Mouse (Mus musculus) embryo, embryonic 11 days (tissue): Measurements from ENCODE around the gene Dusp15.

Experiments
- DNase-seq: peaks from one replicate; pipeline ENCODE4 v3.0.0-alpha.2; 2015

Dusp15 gene

DNA sequence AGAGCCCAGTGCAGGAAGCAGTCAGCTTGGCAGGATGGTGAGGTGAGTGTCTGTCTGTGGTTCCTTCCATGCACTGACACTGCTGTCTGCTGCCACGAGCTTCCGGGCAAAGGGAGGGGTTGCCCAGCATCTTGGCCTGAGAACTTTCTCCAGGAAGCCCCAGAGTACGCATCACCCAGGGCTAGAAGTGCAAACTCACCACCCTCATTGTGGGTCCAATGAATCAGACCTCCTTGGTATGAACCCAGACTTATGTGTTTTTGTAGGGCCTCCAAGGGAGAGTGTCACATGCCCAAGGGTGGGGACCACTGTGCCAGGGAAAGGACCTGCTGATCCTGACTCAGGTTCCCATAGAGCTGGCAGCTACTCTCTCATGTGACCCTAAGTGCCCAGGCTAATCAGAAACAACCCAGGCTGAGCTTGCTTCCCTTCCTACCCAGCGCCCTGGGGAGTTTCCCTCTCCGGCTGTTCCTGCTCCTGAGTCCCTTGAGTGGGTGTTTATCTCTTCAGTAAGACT, 47.3 kb downstream of the Dusp15 start:
- DNase-seq = no peak

DNA sequence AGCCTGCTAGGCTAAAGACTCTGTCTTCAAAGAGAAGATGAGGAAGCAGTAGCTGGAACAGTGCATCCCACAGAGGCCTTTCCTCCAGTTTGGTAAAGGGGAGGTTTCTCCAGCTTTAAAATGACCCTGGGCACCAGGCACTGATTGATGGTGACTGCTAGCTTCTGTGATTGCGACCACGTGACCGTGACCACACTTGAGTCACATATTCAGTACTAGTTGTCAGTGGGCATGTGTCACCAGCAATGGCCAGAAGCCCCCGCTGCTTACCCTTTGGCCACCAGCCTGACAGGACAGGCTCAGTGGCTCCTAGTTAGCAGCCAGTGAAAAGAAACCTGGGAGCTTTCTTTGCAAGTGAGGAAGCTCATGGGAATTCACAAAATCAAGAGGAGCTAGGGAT, 47.9 kb downstream of the Dusp15 start:
- DNase-seq = no peak

DNA sequence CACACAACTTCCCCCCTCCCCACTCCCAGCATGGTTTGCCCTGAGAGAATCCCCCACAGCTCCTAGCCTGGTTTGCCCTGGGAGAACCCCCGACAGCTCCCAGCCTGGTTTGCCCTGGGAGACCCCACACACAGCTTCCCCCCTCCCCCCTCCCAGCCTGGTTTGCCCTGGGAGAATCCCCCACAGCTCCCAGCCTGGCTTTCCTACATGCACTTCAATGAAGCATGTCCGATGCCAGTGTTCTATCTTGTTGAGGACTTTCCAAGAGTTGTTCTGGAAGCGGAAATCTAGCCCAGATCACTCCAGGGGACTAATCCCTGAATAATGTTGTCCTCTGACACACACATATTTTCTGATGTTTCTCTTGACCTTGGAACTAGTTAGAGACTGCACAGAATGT, 48.8 kb downstream of the Dusp15 start:
- no peak for DNase-seq

DNA sequence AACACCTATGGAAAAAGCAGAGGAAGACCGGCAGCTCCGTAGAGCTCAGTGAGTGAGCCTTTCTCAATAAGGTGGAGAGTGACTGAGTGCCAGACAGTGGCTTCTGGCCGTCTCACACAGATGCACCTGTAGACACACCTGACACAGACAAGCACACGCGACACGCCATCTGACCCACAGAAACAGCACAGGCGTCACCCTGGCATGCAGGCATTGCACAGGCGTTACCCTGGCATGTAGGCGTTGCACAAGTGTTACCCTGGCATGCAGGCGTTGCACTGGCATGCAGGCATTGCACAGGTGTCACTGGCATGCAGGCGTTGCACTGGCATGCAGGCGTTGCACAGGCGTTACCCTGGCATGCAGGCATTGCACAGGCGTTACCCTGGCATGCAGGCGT, 50.2 kb downstream of the Dusp15 start:
- DNase-seq = no peak

DNA sequence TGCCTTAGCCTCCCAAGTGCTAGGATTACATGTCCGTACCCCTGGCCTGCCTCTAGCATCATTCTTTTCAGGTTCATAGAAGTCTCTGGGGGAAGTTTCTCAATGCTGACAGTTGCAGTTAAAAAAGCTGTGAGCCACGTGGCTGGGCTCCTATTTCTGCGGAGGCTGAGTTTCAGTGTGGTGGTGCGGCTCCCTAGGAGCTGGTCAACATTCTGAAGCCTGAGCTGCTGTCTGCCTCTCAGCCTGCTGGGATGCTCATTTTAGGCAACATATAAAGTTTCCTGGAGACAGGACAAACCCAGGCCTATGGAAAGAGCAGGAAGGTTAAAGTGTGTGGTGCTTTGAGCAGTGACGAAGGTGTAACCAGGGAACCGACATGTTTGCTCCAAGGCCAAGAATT, 52.5 kb downstream of the Dusp15 start:
- DNase-seq = no peak

DNA sequence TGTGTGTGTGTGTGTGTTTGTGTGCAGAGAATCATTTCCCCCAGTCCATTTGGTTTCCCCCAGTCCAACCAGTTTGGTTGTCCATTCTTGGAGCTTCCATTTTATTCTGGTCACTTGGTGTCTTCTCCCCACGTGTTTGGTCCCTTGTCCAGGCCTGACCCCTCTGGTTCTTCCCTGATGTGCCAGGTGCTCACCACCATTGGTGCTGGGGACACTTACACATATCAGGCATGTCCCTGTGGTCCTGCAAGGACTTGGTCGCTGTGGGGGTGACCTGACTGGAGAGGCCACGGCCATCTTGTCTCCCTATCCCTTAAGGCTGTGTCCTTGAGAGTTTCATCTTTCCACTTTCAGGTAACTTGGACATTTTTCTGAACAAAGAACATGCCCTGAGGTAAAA, 54.6 kb downstream of the Dusp15 start:
- no peak for DNase-seq

DNA sequence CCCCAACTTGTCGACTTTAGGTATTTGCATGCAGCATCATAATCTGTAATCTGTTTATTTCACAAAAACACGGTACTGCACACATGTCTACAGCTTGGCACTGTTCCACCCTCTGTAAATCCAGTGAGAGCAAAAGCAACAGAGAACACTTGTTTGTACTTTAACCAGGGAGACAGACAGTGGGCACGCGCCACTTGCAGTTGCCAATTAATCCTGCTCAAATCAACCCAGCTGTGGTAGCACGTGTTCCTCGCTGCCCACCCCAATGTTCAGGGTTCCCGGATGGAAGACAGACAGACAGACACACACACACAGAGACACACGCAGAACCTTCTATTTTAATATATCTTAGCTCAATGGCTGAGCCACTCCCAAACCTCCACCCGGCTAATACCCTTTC, 55.7 kb downstream of the Dusp15 start:
- DNase-seq = no peak
